Mouse (Mus musculus): Measurements from ENCODE around the gene Kidins220. TPM values are rescaled to one million over a fixed set of nuclear protein-coding genes. Genes with fewer than 3 reads are reported as not detected.

Gene Kidins220
- polyA plus RNA-seq, 1 experiment from 2014 or later, result 14.3 TPM

DNA sequence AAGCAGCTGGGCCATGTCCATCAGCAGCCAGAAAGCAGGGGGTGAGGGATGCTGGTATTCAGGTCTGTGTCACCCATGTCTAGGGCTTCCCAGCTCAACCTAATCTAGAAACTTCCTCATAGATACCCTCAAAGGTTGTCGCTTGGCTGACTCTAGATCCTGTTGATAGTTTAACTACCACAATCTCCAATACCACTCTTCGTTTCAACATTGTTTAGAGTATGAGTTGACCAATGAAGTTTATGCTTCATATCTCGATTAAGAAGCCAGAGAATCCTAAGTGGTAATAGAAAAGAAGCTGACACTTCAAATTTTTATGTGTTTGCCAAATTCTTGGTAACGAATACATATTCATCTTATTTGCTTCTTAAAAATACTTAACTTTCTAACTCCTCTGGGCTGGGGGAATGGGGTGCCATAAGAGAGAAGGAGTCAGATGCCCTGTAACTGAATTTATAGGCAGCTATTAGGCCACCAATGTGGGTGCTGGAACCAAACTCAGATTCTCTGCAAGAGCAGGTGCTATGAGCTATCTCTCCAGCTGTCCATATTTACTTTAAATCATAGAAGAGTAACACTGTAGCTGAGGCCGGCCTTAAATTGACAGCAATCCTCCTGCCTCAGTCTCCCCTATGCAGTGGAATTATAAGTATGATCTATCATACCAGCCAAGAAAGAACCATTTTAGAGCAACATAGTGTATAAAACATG is 3.1 kb upstream of the Kidins220 start:
- H3K36me3 ChIP-seq, result no peaks in the 10 kb centered on the region
- peaks cover 6% of the 10 kb centered on the region for H3K4me1 ChIP-seq
- no peak for DNase-seq (ENCODE audit: low spot score)
- no peak overlapping the region for H3K27ac ChIP-seq
- no peaks in the 10 kb centered on the region for H3K9me3 ChIP-seq (replicated peaks)
- H3K27me3 ChIP-seq (ENCODE audit: low read depth, poor library complexity, severe bottlenecking), result no peaks in the 10 kb centered on the region
- H3K4me3 ChIP-seq, result no peak overlapping the region
- WGBS, result 89% methylated on average over 5 of the region's 5 CpGs

DNA sequence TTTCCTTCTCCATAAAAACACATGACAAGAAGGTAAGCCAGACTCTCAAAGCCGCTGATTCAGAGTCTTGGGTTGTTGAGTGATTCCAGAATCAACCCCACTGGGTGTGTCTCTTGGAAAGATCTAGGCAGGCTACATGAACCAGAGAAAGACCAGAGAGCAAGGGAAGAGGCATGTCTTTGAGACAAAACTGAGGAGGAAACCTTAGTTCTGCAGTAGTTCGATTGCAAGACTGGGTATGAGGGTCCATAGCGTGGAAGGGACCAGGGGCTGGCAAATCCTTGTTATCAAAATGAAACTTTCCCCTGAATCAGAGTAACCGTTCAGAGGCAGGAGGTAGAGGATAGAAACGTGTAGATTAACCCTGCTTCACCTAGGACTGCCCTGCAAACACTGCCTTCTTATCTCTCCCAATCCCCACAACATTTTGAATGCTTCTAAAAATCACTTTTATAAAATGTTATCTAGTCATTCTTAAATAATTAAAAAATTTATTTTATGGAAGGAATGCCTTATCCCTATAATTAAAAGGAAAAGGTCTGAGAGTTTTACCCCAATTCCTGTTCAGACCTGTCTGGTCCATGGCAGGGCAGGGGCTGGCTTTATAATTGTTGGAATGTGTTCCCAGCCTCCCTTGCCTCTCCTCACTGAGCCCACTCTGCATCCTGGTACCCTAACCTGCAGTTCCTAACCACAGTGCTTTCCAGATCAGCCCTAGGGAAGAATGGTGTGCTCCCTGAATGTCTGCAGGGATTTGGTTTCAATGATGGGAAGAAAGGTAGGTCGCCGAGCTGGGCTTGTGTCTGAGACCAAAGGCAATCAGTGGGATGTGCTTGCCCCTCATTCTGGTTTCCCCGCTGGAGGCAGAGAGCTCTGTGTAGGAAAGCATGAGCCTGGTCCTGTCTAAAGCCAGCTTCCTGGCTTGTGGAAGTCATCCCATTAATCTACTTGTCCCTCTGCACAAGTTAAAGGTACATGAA is 2.1 kb upstream of the Kidins220 start:
- Histone ChIP-seq H3K9me3 (replicated peaks) (no peaks in the 10 kb centered on the region), H3K27me3 (ENCODE audit: low read depth, poor library complexity, severe bottlenecking) (no peaks in the 10 kb centered on the region), H3K4me1 (peaks cover 6% of the 10 kb centered on the region), H3K36me3 (no peaks in the 10 kb centered on the region), H3K4me3 (no peak overlapping the region), H3K27ac (no peak overlapping the region)
- 74% methylated on average over 8 of the region's 8 CpGs for WGBS
- no peak for DNase-seq (ENCODE audit: low spot score)

DNA sequence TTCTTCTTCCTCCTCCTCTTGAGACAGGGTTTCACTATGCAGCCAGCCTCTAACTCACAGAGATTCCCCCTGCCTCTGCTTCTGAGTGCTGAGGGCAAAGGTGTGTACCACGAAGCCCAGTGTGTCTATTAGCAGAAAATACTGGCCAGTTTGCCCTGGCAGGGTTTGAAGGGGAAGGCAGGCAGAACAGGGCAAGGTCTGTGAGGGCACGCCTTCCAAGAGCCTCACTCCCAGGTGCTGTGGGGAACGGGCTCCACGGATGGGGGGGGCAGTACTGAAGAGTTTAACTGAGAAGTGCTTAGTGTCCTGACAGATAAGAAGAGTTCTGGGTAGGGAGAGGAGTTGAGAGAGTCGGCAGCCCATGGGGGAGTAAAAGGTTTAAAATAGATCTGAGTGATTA is 1.1 kb upstream of the Kidins220 start:
- Histone ChIP-seq H3K27me3 (ENCODE audit: low read depth, poor library complexity, severe bottlenecking) (no peaks in the 10 kb centered on the region), H3K4me1 (peaks cover 6% of the 10 kb centered on the region), H3K9me3 (replicated peaks) (no peaks in the 10 kb centered on the region), H3K4me3 (no peak overlapping the region), H3K36me3 (no peaks in the 10 kb centered on the region), H3K27ac (no peak overlapping the region)
- no peak for DNase-seq (ENCODE audit: low spot score)
- 75% methylated on average over 5 of the region's 5 CpGs for WGBS

DNA sequence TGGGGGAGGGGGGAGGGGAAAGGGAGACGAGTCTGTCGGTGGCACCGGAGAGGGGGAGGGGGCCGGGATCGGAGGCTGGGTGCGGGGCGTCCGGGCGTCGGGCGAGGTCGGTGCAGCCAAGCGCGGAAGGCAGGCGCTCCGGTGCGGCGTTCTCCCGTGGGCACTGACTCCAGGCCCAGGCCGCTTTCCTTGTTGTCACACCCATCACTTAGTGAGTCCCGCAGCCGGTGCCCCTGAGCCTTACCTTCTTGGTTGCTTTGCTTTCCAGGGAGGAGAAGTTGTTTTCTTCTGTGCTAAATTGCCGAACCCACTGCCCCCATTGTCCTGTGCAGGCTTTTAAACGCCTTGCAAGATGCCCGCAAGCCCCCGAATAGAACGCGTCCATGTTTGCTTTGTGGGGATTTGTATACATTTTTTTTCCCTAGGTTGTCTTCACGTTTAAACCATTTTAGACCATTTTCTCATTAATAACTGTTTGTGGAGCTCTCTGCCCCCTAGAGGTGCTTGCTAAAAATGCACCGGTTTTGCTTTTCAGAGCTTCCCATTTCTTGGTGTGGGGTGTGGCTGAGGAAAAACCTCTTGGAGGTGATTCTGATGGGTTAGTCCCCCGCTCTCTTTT is 499 bp downstream of the Kidins220 start:
- peaks cover 6% of the 10 kb centered on the region for H3K4me1 ChIP-seq
- peak overlapping the region; percentile 79 for H3K4me3 ChIP-seq
- under 1% methylated on average over 31 of the region's 31 CpGs for WGBS
- peak; percentile 58 for DNase-seq (ENCODE audit: low spot score)
- H3K36me3 ChIP-seq, result no peaks in the 10 kb centered on the region
- peak overlapping the region; percentile 73 for H3K27ac ChIP-seq
- no peaks in the 10 kb centered on the region for H3K27me3 ChIP-seq (ENCODE audit: low read depth, poor library complexity, severe bottlenecking)
- H3K9me3 ChIP-seq (replicated peaks), result no peaks in the 10 kb centered on the region

DNA sequence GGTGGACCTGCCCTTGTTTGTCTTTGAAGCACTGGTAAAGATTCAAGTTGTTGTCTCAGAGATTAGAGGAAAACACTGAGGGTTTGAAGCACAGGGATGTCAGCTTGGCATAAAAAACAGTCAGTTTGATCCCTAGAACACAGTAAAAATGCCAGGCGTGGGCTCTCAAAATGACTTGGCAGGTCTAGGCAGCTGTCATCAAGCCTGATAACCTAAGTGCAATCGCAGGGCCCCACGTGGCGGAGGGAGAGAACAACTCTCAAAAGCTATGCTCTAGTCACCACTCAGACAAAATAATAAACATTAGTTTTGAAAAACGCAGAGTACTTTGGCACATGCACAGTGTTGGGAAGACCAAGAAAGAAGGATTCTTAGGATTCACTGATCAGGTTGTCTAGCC is 10.5 kb downstream of the Kidins220 start:
- WGBS, result 90% methylated on average over 5 of the region's 5 CpGs
- Histone ChIP-seq H3K4me3 (no peak overlapping the region), H3K4me1 (no peaks in the 10 kb centered on the region), H3K36me3 (peaks cover 17% of the 10 kb centered on the region), H3K9me3 (replicated peaks) (no peaks in the 10 kb centered on the region), H3K27me3 (ENCODE audit: low read depth, poor library complexity, severe bottlenecking) (no peaks in the 10 kb centered on the region), H3K27ac (no peak overlapping the region)
- no peak for DNase-seq (ENCODE audit: low spot score)

DNA sequence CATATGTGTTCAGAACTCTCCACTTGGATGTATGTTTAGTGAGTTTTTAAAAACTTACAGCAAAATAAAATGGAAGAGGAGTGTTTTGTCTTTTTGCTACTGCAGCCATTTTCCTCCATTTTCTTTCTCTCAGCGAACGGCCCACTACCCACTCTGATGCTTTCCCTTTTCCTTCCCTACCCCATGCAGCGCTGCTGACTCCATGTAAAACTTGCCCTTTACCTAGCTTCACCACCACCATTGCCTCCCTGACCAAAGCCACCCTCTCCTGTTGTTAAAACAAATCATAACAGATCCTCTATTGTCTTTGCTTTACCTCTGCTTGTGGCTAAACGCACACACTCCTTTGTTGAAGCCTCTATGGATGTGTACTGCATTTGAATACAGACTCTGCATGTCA is 20.6 kb downstream of the Kidins220 start:
- Histone ChIP-seq H3K9me3 (replicated peaks) (no peaks in the 10 kb centered on the region), H3K36me3 (peaks cover 69% of the 10 kb centered on the region), H3K4me3 (no peak overlapping the region), H3K4me1 (no peaks in the 10 kb centered on the region), H3K27ac (no peak overlapping the region), H3K27me3 (ENCODE audit: low read depth, poor library complexity, severe bottlenecking) (no peaks in the 10 kb centered on the region)
- WGBS, result 96% methylated on average over 4 of the region's 4 CpGs
- DNase-seq (ENCODE audit: low spot score), result no peak

DNA sequence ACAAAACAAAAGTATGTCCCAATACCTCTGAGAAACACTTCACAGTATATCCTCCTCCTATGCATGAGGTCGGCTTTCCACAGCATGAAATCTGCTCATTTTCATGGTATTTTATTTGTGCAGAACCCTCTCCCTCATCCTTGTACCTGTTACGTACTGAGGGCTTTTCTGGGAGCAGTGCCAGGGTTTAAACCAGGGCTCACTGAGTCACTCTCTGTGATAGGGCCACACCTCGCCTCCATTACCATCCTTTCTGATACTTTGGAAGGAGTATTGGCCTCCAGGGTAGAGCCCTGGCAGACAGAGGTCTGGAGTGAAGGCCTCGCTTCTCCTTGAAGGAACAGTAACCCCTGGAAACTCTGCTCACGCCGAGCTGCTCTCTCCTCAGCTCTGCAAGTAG is 30.6 kb downstream of the Kidins220 start:
- no peak overlapping the region for H3K27ac ChIP-seq
- peaks cover 49% of the 10 kb centered on the region for H3K36me3 ChIP-seq
- DNase-seq (ENCODE audit: low spot score), result no peak
- peaks cover 6% of the 10 kb centered on the region; the same call in 1 of the 2 replicates for H3K4me1 ChIP-seq
- H3K4me3 ChIP-seq, result no peak overlapping the region
- 77% methylated on average over 6 of the region's 6 CpGs for WGBS
- no peaks in the 10 kb centered on the region for H3K27me3 ChIP-seq (ENCODE audit: low read depth, poor library complexity, severe bottlenecking)
- no peaks in the 10 kb centered on the region for H3K9me3 ChIP-seq (replicated peaks)

DNA sequence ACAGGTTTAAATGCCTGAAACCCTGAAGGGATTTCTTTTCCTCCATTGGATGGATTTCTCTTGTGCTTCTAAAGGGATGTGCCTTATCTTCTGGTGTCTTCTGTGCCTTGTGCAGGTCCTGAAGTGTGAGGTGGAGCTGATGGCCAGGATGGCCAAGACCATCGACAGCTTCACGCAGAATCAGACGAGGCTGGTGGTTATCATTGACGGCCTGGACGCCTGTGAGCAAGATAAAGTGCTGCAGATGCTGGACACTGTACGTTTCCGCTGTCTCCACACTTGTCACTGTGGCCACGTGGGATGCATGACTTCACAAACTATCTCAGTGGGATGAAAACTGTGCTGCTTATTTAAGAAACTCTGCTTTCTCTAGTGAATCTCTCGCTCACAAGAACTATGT is 35.2 kb downstream of the Kidins220 start:
- no peak overlapping the region for H3K4me3 ChIP-seq
- H3K36me3 ChIP-seq, result peaks cover 59% of the 10 kb centered on the region
- H3K27ac ChIP-seq, result no peak overlapping the region
- no peak for DNase-seq (ENCODE audit: low spot score)
- no peaks in the 10 kb centered on the region for H3K27me3 ChIP-seq (ENCODE audit: low read depth, poor library complexity, severe bottlenecking)
- peaks cover 8% of the 10 kb centered on the region for H3K4me1 ChIP-seq
- 97% methylated on average over 9 of the region's 9 CpGs for WGBS
- H3K9me3 ChIP-seq (replicated peaks), result no peaks in the 10 kb centered on the region

DNA sequence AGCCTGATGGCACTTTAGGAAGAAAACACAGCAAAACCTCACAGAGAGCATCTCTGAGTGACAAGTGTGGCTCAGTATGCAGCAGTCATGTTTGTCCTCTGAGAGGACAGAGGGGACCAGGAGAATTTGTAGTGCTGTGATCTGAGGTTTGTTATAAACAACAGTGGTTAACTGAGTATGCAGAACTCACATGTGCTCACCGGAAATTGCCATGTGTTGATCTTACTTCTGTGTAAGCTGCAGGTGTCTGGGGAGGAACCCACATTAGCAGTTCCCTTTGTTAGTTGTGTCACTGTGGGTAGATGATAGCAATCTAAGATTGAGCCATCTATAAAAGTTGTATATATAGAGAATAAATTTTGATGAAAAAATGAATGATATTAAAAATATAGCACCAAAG is 35.7 kb downstream of the Kidins220 start:
- DNase-seq (ENCODE audit: low spot score), result no peak
- peaks cover 59% of the 10 kb centered on the region for H3K36me3 ChIP-seq
- no peak overlapping the region for H3K27ac ChIP-seq
- WGBS, result 93% methylated on average over 1 of the region's 1 CpGs
- no peaks in the 10 kb centered on the region for H3K27me3 ChIP-seq (ENCODE audit: low read depth, poor library complexity, severe bottlenecking)
- peaks cover 12% of the 10 kb centered on the region for H3K4me1 ChIP-seq
- no peaks in the 10 kb centered on the region for H3K9me3 ChIP-seq (replicated peaks)
- no peak overlapping the region for H3K4me3 ChIP-seq

DNA sequence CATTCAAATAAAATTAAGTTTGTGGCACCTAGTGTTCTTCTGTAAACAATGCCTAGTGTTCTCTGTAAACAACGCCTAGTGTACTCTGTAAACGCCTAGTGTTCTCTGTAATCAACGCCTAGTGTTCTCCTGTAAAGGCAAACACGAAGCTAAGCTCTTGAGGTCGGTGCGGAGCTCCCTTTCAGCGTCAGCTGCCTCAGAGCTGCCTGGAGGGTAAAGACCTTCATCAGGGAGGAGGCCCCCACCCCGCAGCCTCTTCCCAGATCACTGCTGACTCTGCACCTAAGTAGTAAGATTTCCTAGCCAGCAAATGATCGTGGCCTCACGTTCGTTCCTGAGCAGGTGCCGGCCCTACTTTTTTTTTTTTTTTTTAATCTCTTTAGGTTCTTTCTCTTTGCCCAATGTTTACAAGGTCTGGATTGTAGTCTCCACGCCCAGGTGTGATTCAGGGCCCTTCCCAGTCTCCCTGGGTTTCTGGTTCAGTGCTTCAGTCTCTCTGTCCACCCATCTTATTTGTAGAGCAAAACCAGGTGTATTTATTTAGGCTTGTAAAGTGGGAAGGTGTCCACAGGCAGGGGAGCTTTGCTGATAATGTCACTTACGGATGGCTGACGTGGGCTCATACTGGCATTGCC is 37.1 kb downstream of the Kidins220 start:
- peaks cover 12% of the 10 kb centered on the region for H3K4me1 ChIP-seq
- H3K27me3 ChIP-seq (ENCODE audit: low read depth, poor library complexity, severe bottlenecking), result no peaks in the 10 kb centered on the region
- no peak for DNase-seq (ENCODE audit: low spot score)
- peaks cover 69% of the 10 kb centered on the region for H3K36me3 ChIP-seq
- H3K4me3 ChIP-seq, result no peak overlapping the region
- H3K27ac ChIP-seq, result no peak overlapping the region
- WGBS, result 68% methylated on average over 15 of the region's 15 CpGs
- H3K9me3 ChIP-seq (replicated peaks), result no peaks in the 10 kb centered on the region

DNA sequence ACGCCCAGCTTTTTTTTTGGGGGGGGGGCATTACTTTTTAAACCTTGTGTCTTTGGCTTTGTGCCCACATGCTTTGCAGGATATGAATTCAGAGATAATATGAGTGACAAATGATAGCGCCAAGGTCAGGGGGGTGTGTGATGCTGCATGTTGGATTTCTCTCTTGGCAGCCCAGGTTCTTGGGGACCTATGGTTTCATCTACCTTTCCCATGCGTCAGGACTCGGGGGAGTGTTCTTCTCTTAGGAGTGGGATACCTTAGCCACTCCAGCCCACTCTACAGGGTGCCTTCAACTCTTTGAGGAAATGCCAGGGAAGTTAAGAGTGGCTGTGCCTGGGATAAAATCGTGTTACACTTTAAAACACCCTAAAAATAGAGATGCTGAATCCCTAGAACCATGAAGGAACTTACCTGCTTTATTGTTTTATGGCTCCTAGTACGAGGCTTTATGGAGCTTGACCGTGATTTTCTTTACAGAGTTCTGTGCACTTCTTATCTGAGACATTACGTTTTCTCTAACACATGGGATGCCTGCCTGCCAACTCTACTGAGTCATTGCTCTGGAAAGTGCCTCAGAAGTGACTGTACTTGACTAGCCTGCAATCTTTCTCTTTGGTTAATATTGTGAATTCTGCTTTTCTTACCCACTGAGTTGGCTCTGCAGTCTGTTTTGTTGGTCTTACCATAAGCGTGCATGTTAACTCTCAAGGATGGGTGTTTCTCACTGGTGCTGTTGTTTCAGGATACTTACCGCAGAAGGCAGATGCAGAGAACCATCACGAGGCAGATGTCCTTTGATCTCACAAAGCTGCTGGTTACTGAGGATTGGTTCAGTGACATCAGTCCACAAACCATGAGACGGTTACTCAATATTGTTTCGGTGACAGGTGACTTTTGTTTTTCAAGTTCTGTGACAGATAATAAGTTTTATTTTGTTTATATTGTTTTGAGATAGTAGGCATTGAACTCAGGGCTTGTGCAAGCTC is 38.1 kb downstream of the Kidins220 start:
- H3K9me3 ChIP-seq (replicated peaks), result no peaks in the 10 kb centered on the region
- no peaks in the 10 kb centered on the region for H3K27me3 ChIP-seq (ENCODE audit: low read depth, poor library complexity, severe bottlenecking)
- DNase-seq (ENCODE audit: low spot score), result no peak
- peaks cover 70% of the 10 kb centered on the region for H3K36me3 ChIP-seq
- 82% methylated on average over 13 of the region's 13 CpGs for WGBS
- no peak overlapping the region for H3K27ac ChIP-seq
- H3K4me1 ChIP-seq, result peaks cover 12% of the 10 kb centered on the region
- H3K4me3 ChIP-seq, result no peak overlapping the region

All from limb, embryonic 10.5 days (tissue).